Mouse (Mus musculus) brain, embryonic 14.5 days (tissue): ENCODE measurements at regions not wholly inside any gene's neighbourhood (a gene's known extent, or its start where the extent isn't known, plus 50 kb on each side); places are given as distances from the start of the nearest gene placed in this dataset.

Source experiments
- CTCF ChIP-seq: fragments of 200-500 bp; IDR thresholded peaks from 2 replicates; pipeline ENCODE4 v1.5.1; 2012; ENCODE audit warnings: inconsistent platforms, mild to moderate bottlenecking, moderate library complexity, borderline replicate concordance; ENCODE audit not compliant: insufficient read depth, insufficient read length; ENCODE audit errors: extremely low read depth
- POLR2A ChIP-seq: fragments of 200-500 bp; IDR thresholded peaks from 2 replicates; pipeline ENCODE4 v1.6.1; 2012; ENCODE audit warnings: mild to moderate bottlenecking, inconsistent platforms, borderline replicate concordance; ENCODE audit not compliant: poor library complexity, insufficient read depth, insufficient read length, severe bottlenecking; ENCODE audit errors: extremely low read depth

DNA sequence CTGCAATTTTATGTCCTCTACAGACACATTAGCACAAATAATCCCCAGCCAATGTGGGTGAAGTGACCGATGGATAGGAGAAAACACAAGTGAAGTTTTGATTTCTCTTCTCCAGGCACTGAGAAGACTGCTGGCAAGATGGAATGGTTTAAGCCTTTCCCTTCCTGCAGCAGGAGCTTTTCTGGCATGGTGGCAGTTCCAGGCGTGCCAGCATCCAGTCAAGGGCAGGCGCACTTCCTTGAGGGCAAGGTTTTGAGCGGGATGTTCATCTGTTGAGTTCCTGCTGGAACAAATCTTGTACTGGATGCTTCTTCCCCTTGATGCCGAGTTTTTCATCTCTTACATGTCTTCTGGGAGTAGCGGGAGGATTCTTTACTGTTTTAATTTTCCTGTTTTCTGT is 138.1 kb upstream of the Ndst3 start:
- TF ChIP-seq POLR2A (no peak), CTCF (no peak)
